Mouse (Mus musculus) heart, postnatal 0 days (tissue): ENCODE measurements around the gene Slc26a8.

Experiments used
- CTCF ChIP-seq: IDR thresholded peaks from 2 replicates; pipeline ENCODE4 v1.5.1; 2016; ENCODE audit warnings: antibody characterized with exemption, control low read depth, low read depth
- EP300 ChIP-seq: IDR thresholded peaks from 2 replicates; pipeline ENCODE4 v1.6.1; 2016; ENCODE audit warnings: antibody characterized with exemption, low read depth

DNA sequence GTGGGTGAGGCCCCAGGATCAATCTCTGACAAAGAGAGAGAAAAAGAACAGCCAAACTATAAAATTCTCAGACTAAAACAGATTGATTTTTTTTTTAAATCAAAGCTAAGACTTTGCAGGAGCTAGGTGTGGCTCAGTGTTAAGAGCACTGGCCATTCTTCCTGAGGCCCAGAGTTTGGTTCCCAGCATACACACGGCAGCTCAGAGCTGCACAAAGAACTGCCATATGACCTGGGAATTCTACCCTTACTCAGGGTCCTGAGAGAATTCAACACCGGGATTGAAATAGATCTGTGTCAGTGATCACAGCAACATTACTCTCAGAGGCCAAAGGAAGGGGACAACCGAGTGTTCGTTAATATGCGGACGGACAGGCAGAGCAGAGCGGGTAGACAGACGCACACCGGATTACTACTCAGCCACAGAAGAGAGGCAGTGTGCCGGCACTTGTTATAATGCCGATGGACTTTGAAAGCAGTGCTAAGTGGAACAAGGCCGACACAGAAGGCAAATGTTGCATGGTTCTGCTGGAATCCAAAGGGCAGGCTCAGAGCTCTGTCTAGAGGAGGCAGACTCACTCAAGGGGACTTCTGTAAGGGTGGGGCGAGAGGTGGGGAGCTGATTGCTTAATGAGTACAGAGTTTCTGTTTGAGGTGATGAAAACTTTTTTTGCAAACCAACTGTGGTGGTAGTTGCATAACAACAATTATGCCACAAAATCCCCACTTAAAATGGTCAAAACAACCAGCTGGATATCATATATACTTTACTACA is 7.5 kb downstream of the Slc26a8 start:
- TF ChIP-seq CTCF (no peak), EP300 (no peak)
